Mouse (Mus musculus) kidney, postnatal 4 days (tissue): Measurements from ENCODE around the gene Swi5.

Source experiments
- DNase-seq, 2 experiments: peaks; one replicate each; pipeline ENCODE4 v3.0.0; 2021; ENCODE audit warnings: mixed read lengths in 2 of 2

Swi5 gene

DNA sequence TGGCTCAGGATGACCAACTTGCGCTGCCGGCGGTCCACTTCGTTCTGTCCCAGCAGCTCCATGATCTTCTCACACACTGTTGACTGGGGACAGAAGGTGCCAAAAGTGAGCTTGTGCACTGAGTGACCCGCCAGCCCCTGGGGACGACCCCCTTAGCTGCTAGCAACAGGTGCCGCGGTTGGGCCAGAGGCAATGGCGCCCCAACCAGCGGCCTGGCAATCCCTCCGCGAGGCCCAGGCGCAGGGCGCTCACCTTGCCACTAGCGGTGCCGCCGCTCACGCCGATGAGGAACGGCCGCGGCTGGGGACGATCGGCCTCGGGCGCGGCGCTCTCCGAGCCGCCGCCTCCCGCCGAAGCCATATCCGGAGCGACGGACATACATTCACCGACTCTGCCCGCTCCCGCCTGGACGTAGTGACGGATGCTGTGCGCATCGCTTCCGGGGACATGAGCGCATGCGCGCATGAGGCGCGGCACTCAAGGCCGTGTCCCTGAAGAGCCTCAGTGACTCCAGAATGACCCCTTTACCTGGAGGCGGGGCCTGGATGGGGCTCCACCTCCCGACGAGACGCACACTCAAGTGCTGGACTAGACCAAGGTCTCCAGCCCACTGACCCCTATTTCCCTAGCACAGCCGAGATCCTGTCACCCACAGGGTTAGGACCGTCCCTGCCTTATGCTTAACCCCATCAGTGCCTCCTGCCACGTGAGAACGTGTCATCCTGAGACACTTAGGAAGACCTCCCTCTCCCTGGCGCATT lies 28.0 kb downstream of the Swi5 start, which contains the start of gene Uck1:
Gene Uck1, minus strand, starts transcription at position 503 of the 761 bp plus-strand sequence.
- DNase-seq, result peak; percentile 89 to 94

DNA sequence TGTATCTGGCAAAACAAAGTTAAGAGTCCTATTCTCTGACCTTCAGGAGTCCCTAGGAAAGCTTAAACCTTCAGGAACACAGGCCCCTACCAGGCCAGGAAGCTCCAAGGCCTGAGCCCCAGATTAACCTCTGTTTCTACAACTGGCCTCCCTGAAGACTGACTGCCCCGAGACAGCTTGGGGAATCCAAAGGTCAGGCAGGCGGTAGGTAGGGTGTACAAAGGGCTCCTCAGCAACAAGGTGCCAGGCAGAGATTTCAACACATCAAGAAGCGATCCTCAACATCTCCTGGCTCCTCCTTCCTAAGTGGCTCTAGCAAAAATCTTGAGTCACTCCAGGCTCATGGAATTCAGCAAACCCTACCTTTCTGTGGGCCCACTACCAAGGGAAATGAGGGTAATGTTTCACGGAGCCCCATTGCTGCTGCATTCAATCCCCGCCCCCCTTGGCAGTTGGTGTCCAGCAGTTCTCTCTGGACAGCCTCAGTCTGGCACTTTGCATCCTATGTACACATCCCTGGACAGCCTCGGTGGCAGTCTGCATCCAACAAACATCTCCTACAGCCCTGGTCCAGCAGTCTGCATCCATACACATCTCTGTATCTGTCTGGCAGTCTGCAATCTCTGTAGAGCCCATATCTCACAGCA lies 28.9 kb downstream of the Swi5 start:
- DNase-seq, result peak in 1 of 2 experiments; percentile 39

DNA sequence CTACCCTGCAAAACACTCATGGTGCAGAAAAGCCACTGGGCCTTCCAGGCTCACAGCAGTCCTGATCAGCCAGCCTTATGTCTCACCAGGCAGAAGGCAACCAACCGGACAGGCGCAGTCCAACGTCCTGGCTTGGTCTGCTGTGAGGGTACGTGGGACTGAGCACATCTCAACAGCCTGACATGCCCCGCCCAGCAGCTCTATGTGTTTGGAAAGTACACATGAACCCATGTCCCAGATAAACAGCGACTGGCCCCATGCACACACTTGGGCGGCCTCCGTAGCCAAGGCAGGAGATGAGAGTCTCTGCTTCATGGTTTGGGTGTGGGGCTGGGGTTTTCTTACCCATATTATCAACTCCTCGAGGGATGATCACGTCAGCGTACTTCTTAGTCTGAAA lies 31.6 kb downstream of the Swi5 start:
- DNase-seq, result no peak

DNA sequence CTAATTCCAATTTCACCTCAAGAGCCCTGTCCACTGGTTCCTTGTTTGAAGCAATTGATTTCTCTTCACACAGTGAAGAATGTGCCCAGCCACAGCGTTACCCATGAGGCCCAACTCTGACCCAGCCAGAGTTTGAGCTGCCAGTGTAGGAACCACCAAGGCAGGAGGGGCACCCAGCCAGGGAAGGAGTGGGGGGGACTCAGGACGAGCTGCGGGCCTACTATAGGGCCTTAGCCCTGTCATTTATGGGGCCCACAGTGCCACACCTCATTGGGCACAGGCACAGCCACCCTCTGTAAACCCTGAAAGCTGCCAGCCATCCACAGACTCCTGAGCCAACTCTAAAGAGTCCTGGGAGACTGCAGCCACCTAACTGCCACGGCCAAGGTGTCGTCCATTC lies 33.3 kb downstream of the Swi5 start:
- DNase-seq, result no peak

DNA sequence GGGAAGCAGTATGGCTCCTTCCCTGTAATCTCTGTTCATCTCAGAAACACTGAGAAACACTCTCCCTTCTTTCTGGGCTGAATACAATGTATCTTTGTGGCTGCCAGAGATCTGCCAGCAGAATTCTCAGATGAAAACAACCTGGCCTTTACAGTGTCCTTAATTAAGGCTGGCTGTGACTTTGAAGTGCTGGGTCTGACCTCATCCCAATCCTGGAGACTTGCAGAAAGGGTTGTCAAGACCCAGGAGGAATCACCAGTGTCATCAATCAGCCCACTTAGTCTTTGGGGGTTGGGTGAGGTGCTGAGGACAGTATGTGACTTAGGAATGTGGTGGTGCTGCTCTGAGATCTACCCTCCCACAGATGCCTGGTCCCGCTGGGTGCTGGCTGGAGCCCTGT lies 34.5 kb downstream of the Swi5 start:
- DNase-seq, result no peak

DNA sequence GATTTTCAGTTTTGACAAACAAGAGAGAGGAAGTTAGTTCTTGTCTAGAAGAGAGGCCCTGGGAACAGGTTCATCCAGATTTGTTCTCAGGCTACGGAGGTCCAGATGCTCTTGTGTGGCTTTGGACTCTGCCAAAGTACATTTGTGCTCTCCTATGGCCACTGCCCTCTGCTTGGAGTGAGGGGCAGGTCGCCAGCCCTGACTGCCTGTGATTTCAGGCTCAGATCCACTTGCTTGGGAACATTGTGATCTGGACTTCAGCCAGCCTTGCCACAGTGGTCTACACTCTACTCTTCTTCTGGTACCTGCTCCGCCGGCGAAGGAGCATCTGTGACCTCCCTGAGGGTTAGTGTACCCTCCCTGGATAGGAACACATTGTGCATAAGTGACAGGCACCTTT lies 35.2 kb downstream of the Swi5 start:
- DNase-seq, result no peak

DNA sequence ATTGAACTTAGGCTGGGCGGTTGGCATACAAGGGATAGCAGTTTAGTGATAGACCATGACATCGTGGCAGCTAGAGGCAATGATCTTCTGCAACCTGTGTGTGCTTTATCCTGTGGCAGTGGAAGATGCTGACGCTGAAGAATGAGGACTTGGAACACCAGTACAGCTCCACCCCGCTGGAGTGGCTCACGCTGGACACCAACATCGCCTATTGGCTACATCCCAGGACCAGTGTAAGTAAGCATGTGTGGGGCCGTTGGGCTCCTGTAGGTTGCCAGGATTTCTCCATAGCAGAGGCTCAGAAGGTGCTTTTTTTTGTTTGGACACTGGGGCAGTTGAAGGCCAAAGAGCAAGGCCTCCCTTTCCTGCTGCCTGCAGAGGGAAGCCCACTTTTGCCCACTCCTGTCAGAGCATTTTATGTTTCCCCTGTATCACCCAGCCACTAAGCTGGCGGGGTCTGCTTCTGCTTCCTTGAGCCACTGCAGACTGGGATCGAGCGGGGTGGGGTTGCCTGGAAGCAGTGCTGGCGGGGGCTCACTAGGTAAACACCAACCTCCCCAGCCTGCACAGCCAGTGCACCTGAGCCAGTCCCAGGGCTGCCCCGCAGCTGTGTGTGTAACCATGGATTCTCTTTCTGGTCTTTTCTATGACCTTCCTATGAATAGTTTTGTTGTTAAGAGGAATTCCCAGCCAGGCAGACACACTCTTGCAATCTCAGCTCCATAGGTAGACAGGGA lies 35.9 kb downstream of the Swi5 start:
- no peak for DNase-seq

DNA sequence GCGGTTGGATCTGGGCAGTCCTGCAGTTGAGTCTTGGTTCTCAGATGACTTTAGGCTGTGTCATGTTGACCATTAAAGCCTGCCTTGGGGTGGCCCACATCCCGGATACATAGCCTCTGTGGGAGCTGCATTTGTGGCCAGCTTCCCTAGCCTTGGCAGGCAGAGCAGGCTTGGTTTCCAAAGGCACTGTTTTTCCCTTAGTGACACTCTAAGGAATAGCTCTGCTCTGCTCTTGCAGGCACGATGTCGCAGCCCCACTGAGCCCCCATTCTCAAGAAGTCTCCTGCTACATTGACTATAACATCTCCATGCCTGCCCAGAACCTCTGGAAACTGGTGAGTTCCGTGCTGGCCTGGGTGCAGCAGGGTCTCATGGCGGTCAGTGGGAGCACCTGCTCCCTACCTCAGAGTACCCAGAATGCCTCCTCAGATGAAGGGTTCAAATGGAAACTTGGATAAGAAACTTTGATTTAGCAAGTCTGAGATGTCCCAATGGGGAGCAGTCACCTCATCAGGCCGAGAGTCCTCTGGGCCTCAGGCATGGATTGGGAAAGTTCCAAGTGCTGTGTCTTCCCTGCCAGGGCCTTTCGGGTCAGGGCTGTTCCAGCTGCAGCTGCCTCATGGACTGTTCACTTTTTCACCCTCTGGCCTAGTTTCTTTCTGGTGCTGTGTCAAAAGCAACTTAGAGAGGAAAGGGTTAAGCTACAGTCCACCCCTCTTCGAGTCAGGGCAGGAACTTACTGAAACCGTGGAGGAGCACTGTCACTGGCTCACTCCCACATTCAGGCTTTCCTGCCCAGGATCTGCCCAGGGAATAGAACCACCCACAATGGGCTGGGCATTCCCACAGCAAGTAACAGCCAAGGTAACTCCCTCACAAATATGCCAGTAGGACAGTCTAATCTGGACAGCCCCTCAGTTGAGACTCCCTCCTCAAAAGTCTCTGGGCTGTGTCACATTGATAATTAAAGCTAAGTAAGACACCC lies 39.2 kb downstream of the Swi5 start:
- DNase-seq, result peak in 1 of 2 experiments; percentile 22

DNA sequence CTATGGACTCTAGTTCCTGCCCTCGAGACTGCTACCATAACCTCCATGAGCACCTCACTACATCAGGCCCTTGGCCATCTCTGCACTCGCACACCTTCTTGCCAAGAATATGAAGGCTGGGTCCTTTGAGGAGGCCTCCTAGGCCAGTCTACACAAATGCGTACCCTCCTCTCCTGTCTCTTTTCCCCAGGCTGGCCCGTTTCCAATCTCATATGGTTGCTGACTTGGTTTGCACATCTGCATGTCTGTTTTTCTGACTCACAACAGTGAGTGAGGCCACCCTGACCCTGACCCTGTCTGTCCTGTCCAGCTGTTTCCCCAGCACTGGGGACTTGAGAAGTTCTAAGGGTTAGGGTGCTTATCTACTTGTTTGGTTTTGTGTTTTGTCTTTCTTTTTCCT lies 41.1 kb downstream of the Swi5 start:
- no peak for DNase-seq

DNA sequence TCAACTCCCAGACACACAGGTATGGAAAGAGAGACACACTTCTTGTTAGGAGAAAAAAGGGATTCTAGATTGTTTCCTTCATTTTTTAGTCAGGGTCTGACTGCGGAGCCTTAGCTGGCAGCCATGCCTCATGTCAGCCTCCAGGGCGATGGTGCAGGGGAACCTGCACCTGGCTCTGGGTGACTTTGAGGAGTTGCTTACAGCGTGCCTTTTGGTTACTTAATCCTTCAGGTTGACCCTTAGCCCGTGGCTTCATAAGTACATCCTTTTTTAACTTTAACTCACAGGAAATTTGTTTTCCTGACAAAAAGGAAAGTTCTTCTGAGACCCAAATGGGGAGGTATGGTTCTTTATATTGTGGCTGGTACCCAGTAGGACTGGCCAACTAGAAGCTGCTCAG lies 44.9 kb downstream of the Swi5 start:
- DNase-seq, result no peak

DNA sequence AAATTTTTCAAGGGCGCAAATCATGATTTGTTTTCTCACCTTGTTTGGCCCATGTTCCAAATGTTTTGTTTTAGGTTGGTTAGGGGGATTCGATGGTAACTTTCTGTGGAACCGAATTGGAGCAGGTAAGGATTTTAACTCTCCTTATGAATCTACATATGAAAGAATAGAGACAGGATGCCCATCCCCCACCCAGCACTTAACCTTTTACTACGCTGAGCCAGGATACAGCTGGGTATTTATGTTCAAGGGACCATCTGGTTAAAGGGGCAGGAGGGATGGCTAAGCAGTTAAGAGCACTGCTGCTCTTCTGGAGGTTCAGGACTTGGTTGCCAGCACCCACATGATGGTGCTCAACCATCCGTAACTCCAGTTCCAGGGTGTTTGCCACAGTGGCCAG lies 47.3 kb downstream of the Swi5 start:
- no peak for DNase-seq

DNA sequence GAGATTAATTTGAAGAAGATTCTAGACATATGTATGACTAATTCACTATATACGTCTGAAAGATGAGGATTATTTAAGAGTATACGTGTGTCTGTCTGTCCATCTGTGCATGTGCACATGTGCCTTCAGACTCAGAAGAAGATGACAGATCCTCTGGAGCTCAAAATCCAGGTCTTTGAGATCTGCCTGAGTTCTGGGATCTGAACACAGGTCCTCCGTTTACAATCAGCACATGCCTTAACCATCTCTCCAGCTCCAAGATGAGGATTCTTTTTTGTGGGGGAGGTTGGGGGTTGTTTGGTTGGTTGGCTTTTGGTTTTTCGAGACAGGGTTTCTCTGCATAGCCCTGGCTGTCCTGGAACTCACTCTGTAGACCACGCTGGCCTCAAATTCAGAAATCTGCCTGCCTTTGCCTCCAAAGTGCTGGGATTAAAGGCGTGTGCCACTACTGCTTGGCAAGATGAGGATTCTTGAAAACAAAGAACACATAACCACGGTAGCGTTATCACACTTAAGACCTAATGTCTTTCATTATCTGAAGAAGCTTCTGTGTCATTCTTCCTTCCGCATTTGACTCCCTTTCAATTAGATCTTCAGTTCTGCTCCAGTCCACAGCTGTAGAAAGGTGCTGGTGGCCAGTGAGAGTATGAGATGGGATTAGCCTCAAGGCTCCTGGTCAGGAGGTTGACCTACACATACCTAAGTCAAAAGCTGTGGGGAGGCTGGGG lies 49.0 kb downstream of the Swi5 start:
- DNase-seq, result no peak

DNA sequence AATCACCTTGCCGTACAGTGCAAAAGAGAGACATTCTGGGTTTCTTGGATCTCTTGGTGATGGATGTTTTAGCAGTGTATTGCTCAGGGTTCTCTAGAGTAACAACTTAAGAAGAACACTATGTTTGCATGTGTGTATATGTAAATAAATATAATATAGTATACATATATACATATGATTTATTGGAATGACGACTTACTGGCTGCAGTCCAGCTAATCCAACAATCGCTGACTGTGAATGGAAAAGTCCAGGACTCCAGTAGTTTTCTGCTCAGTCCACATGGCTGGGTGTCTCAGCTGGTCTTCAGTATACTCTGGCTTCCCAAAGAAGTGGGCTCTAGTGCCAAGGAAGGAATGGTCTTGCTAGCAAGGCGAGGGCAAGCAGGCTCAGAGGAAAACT lies 50.3 kb downstream of the Swi5 start:
- DNase-seq, result no peak

DNA sequence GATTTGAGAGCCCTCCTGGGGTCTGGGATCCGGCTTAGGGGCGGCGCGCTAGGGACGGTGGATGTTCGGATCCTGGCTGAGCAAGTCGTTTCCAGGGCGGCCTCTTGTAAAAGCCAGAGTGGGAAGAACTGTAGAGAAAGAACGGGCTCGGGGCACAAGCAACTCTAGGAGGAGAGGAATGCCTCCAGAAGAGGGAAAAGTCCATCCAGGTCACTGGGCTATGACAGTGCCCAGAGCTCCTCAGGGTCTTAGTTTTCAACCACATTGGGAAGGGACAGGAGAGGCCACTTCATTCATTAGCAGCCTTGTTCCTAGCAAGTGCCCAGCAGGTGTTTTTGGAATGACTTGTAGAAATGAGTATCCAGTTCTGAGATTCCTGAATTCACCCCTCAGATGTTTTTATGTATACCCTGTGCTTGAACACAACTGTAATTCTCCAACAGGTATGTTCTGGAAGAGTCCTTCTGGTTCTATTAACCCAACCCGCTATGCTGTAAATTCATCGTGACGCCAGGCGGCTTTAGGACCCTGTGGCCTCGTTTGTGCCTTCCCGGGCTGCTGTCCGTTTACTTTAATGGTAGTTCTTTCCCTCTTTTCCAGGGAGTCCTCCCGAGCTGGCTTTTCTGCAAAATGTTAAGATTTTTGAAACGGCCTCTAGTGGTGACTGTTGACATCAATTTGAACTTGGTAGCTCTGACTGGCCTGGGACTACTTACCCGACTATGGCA lies 51.0 kb downstream of the Swi5 start:
- peak; percentile 66 to 75 for DNase-seq

DNA sequence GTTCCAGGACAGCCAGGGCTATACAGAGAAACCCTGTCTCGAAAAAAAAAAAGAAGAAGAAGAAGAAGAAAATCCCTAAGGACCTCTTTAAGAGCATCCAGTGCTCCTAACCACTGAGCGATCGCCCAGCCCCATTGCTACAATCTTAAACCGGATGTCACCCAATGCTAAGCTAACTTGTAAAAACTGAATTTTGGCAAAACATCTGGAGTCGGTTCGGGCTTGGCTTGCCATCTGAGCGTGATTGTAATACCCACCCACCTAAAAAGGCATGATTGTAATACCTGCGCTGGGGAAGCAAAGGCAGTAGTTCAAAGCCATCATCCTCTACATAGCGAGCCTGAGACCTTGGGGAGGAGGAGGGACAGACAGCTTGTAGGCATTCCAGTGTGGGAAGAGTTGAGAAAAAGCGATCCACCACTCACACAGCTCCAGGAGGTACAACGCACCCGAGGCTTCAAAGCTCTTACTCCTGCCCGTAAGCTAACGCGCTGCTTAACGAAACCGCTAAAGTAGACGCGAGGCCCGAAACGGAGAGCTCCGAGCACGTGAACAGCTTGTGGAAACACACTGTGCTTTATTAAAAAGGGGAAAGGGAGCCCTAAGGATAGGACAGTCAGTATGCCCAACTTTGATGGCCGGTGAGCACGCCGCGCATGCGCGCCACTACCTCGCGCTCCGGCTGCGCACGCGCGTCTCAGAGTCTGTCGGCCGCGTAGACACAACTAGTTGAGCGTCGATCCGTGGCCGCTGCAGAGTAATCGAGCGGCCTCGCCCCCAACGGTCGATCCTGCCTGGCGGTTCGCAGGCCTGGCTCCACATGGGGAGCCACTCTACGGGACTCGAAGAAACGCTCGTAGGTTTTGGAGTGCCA lies 51.8 kb downstream of the Swi5 start, which contains the start of gene Pomt1:
Gene Pomt1, plus strand, starts transcription at position 705 of the 874 bp plus-strand sequence.
- peak; percentile 92 to 95 for DNase-seq

DNA sequence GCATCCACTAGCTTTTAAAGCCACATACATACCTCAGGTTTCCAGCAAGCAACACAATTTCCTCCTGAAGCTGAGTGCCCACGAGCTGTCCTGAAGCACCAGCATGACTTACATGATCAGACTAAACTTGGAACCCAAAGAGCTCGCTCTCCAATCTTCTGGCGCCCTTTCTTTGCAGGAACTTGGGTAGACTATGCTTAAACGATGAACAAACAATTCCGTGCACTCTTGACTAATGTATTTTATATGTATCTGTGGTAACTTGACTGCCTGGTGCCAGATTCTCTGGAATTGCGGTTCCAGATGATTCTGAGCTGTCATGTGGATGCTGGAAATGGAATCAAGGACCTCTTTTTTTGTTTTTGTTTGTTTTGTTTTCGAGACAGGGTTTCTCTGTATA lies 52.4 kb downstream of the Swi5 start:
- DNase-seq, result no peak
